Mouse (Mus musculus): ENCODE measurements around the gene Hoxa1. TPM values are rescaled to one million over a fixed set of nuclear protein-coding genes. Genes with fewer than 3 reads are reported as not detected.
A peak's percentile ranks its signal among the peaks of the same experiment; 100 is the strongest.

Gene Hoxa1
- polyA plus RNA-seq, 1 experiment from 2014 or later: 4.1 TPM

DNA sequence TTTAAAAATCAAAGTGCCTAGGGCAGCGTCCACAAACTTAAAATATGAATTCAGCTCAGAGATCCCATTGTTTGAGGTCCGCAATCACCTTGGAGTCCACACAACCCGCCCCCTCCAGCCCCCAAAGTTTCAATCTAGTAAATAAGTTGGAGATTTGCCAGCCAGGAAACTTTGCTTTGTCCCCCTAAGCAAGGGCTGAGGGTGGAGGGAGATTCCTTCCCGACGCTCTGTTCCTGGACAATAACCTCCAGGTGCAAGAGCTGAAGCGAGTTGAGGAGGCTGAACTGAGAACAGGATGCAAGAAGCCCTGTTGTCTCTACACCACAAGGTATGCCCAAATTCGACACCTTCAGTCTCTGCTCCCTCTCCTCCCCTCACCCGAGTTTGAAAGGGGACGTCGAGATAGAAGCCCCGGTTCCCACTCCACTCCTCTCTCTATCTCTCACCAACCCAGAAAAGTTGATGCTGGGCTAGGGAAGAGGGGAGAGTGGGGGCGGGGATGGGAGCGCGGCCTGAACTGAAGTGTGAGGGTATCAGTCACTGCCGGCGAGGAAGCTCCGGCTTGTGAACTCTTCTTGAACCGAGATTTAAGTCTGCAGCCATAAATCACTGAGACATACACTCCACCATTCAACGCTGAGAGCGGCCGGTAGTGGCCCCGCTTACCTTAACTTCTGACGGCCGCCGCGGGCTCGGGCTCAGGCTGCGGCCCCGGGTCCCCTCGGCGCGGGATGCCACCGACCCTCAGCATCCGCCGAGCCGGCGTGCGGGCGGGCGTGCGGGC is 17.0 kb upstream of the Hoxa1 start:
- Histone ChIP-seq H3K4me3 (peak overlapping the region; percentile 62), H3K36me3 (no peaks in the 10 kb centered on the region), H3K4me1 (peaks cover 41% of the 10 kb centered on the region), H3K9me3 (no peaks in the 10 kb centered on the region), H3K27ac (peak overlapping the region; percentile 87), H3K27me3 (ENCODE audit: insufficient read depth, poor library complexity, severe bottlenecking) (peaks cover 100% of the 10 kb centered on the region)
- WGBS: 1% methylated on average over 41 of the region's 41 CpGs
- peak; percentile 78 for DNase-seq (ENCODE audit: low spot score)

GRCm38 (mm10) chr6:52173648-52174047 is 15.5 kb upstream of the Hoxa1 start:
- Histone ChIP-seq H3K4me3 (peak overlapping the region; percentile 62), H3K36me3 (no peaks in the 10 kb centered on the region), H3K9me3 (no peaks in the 10 kb centered on the region), H3K27me3 (ENCODE audit: insufficient read depth, poor library complexity, severe bottlenecking) (peaks cover 99% of the 10 kb centered on the region), H3K4me1 (peaks cover 49% of the 10 kb centered on the region), H3K27ac (0 out of 2 replicates have a peak overlapping the region, but pooled peaks have one; percentile 32)
- 2% methylated on average over 4 of the region's 4 CpGs for WGBS
- no peak for DNase-seq (ENCODE audit: low spot score)

GRCm38 (mm10) chr6:52172501-52172900 is 14.4 kb upstream of the Hoxa1 start:
- Histone ChIP-seq H3K36me3 (no peaks in the 10 kb centered on the region), H3K4me3 (peak overlapping the region; percentile 62), H3K4me1 (peaks cover 50% of the 10 kb centered on the region), H3K27me3 (ENCODE audit: insufficient read depth, poor library complexity, severe bottlenecking) (peaks cover 99% of the 10 kb centered on the region), H3K27ac (peak overlapping the region; percentile 82), H3K9me3 (no peaks in the 10 kb centered on the region)
- peak; percentile 84 for DNase-seq (ENCODE audit: low spot score)
- WGBS: under 1% methylated on average over 35 of the region's 35 CpGs

- H3K4me3 ChIP-seq: peak overlapping the region; percentile 62
- no peaks in the 10 kb centered on the region for H3K36me3 ChIP-seq
- H3K27me3 ChIP-seq (ENCODE audit: insufficient read depth, poor library complexity, severe bottlenecking): peaks cover 99% of the 10 kb centered on the region
- WGBS: 9% methylated on average over 7 of the region's 7 CpGs
- H3K27ac ChIP-seq: peak overlapping the region; percentile 82
- no peak for DNase-seq (ENCODE audit: low spot score)
- peaks cover 47% of the 10 kb centered on the region for H3K4me1 ChIP-seq
- H3K9me3 ChIP-seq: no peaks in the 10 kb centered on the region
These were observed 13.8 kb upstream of the Hoxa1 start for GRCm38 (mm10) chr6:52171938-52172337.

DNA sequence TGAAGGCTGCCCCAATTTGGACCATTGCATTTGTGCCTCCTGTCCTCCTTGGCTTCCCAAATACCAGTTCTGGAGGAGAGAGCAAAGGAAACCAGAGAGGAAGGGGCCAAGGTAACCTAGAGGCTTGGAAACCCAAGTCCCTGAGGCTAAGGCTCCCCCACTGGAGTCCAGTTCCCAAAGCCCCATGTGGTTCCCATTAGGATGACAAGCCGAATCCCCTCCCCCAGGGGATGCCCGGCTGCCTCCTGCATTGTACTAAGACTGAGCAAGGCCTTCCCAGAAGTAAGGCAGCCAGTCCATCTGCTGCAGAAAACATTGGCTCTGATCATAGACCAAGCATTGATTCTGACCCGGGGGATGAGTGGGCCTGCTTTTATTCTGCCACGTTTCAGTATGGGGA is 13.2 kb upstream of the Hoxa1 start:
- Histone ChIP-seq H3K27ac (peak overlapping the region; percentile 82; the same call in 1 of the 2 replicates), H3K4me1 (peaks cover 47% of the 10 kb centered on the region), H3K9me3 (no peaks in the 10 kb centered on the region), H3K27me3 (ENCODE audit: insufficient read depth, poor library complexity, severe bottlenecking) (peaks cover 99% of the 10 kb centered on the region), H3K36me3 (no peaks in the 10 kb centered on the region), H3K4me3 (no peak overlapping the region)
- WGBS: 8% methylated on average over 4 of the region's 4 CpGs
- no peak for DNase-seq (ENCODE audit: low spot score)

DNA sequence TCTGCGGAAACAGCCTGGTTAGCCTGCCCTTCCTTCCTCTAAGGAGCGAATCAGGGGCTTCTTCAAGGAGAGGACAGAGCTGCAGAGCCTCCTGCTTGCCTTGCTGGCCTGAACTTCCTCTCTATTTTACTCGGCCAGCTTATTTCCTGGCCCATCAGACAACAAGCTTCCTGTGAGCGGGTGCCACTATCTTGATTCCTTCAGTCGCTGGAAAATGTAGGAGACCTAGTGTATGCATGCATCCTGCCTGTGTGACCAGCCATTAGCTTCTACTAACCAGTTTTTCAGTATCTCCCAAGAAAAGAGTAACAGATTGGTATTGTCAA is 12.7 kb upstream of the Hoxa1 start:
- peak overlapping the region; percentile 82 for H3K27ac ChIP-seq
- DNase-seq (ENCODE audit: low spot score): no peak
- H3K36me3 ChIP-seq: no peaks in the 10 kb centered on the region
- H3K4me3 ChIP-seq: peak overlapping the region; percentile 45
- peaks cover 99% of the 10 kb centered on the region for H3K27me3 ChIP-seq (ENCODE audit: insufficient read depth, poor library complexity, severe bottlenecking)
- no peaks in the 10 kb centered on the region for H3K9me3 ChIP-seq
- 9% methylated on average over 5 of the region's 5 CpGs for WGBS
- H3K4me1 ChIP-seq: peaks cover 48% of the 10 kb centered on the region

DNA sequence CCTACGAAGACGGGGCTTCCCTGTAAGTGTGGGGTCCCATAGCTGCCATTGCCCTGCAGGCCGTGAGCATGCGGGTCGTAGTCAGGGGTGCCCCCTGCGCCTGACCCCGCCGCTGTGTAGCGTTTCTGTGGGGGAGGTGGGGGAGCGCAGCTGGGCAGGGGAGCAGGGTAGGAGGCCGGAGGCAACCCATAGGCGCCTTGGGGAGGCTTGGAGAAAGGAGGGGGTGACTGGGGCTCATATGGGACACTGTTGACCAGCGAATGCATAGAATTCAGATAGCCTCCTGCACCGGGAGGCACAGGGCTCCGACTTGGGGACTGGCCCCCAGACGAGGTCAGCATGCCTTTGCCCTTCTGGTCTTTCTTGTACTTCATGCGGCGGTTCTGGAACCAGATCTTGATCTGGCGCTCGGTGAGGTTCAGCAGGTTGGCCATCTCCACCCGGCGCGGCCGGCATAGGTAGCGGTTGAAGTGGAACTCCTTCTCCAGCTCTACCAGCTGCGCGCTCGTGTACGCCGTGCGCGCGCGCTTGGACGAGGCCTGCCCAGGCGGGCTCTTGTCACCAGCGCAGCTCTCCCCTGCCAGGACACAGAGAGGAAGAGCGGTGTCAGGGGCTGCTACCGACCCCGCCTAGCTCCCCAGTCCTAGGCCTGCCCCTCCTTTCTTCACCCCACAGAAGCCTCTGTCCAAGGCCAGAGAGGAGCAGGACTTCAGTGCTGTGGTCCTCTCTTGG is 12.2 kb upstream of the Hoxa1 start:
- peak overlapping the region; percentile 82 for H3K27ac ChIP-seq
- WGBS: 3% methylated on average over 40 of the region's 40 CpGs
- H3K9me3 ChIP-seq: no peaks in the 10 kb centered on the region
- H3K4me3 ChIP-seq: peak overlapping the region; percentile 45
- H3K4me1 ChIP-seq: peaks cover 47% of the 10 kb centered on the region
- H3K27me3 ChIP-seq (ENCODE audit: insufficient read depth, poor library complexity, severe bottlenecking): peaks cover 99% of the 10 kb centered on the region
- no peaks in the 10 kb centered on the region for H3K36me3 ChIP-seq
- DNase-seq (ENCODE audit: low spot score): peak; percentile 74

DNA sequence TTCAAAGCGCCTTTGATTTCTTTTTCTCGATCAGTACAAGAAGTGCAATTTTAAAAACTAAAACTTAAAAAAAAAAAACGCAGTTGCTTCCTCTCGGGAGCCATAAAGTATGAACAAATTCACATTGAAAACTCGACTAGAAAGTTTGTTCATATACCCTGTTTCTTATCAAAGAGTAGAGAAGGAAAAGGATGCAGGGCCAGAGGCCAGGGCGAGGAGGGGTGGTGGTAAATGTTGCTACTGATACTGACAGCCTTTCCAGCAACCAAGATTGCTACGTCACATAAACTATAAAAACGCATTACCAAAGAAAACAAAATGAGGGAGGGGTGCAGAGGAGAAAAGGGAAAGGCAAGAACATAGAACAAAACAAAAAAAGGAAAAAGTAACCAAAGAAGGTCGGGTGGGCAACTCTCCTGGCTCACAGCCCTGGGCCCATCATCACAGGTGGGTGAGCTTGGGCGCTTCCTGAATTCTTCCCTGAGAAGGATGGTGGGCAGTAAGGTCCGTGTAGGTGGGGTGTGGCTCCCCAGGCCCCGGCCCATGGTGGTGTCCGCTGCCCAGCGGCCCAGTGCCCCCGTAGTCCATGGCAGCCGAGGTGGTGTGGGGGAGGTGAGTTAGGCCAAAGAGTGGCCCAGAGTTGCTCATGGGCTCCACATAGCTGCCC is 11.5 kb upstream of the Hoxa1 start:
- Histone ChIP-seq H3K36me3 (no peaks in the 10 kb centered on the region), H3K4me3 (peak overlapping the region; percentile 45), H3K27ac (peak overlapping the region; percentile 82), H3K4me1 (peaks cover 44% of the 10 kb centered on the region), H3K9me3 (no peaks in the 10 kb centered on the region), H3K27me3 (ENCODE audit: insufficient read depth, poor library complexity, severe bottlenecking) (peaks cover 99% of the 10 kb centered on the region)
- 8% methylated on average over 16 of the region's 16 CpGs for WGBS
- peak; percentile 73 for DNase-seq (ENCODE audit: low spot score)

GRCm38 (mm10) chr6:52168191-52169055 is 10.3 kb upstream of the Hoxa1 start:
- WGBS: 3% methylated on average over 42 of the region's 42 CpGs

DNA sequence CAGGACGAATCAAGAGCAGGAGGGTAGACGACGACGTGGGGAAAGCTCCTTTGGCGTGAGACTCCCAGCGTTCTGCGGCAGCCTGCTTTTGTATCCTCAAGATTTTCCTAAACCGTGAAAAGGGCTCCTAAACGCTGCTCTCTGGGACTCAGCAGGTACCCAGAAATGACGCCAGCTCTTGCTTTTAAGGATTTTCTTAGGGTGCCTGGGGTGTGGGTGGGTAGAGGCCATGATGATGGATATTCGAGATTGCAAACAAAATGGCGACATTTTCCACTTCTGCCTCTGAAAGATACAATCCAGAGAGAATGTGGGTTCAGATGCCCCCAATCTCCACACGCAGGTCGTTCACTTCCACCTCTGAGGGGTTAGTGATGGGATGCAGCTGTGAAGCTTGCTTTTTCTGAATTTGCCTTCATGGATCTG is 9.6 kb upstream of the Hoxa1 start:
- Histone ChIP-seq H3K9me3 (no peaks in the 10 kb centered on the region), H3K4me3 (peak overlapping the region; percentile 58), H3K27ac (peak overlapping the region; percentile 76), H3K36me3 (no peaks in the 10 kb centered on the region), H3K27me3 (ENCODE audit: insufficient read depth, poor library complexity, severe bottlenecking) (peaks cover 98% of the 10 kb centered on the region), H3K4me1 (peaks cover 52% of the 10 kb centered on the region)
- WGBS: 7% methylated on average over 14 of the region's 14 CpGs
- no peak for DNase-seq (ENCODE audit: low spot score)

More at GRCm38 (mm10) chr6:52168191-52169055, 10.3 kb upstream of the Hoxa1 start:
- Histone ChIP-seq H3K27ac (peak overlapping the region; percentile 76), H3K27me3 (ENCODE audit: insufficient read depth, poor library complexity, severe bottlenecking) (peaks cover 98% of the 10 kb centered on the region), H3K36me3 (no peaks in the 10 kb centered on the region), H3K9me3 (no peaks in the 10 kb centered on the region), H3K4me1 (peaks cover 54% of the 10 kb centered on the region), H3K4me3 (peak overlapping the region; percentile 58)
- no peak for DNase-seq (ENCODE audit: low spot score)

GRCm38 (mm10) chr6:52167176-52167575 is 9.1 kb upstream of the Hoxa1 start:
- H3K4me1 ChIP-seq: peaks cover 46% of the 10 kb centered on the region
- no peaks in the 10 kb centered on the region for H3K9me3 ChIP-seq
- peaks cover 96% of the 10 kb centered on the region for H3K27me3 ChIP-seq (ENCODE audit: insufficient read depth, poor library complexity, severe bottlenecking)
- peak overlapping the region; percentile 58 for H3K4me3 ChIP-seq
- H3K36me3 ChIP-seq: no peaks in the 10 kb centered on the region
- no peak for DNase-seq (ENCODE audit: low spot score)
- H3K27ac ChIP-seq: peak overlapping the region; percentile 76
- 23% methylated on average over 1 of the region's 1 CpGs for WGBS

DNA sequence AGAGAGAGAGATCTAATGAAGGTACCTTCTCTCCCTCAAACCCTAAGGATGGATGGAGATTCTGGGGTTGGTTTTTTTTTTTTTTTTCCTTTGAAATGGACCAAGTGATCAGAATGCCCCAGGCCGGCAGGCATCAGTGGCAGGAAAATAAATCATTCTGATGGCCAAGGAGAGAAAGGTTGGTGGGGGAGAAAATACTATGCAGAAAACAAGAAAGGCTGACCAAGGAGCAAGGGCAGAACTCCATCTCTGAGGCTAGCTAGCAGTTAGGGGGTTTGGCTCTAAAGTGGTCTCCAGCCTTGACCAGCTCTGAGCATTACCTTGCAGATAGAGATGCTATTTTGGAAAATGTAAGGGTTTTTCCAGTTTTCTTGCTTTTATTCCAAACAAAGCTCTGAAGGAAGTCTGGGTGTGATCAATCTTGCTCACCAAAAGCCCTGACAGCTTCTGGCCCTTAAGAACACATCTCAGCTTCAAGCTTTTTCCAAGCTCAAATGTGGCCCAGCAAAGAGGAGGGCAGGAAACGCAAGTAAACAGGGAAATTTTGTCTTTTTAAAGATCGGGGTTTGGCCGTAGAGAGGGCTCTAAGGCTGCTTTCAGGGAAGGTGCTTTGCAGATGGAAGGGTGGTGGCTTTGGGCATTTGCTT is 8.4 kb upstream of the Hoxa1 start:
- DNase-seq (ENCODE audit: low spot score): no peak
- no peaks in the 10 kb centered on the region for H3K36me3 ChIP-seq
- H3K4me1 ChIP-seq: peaks cover 40% of the 10 kb centered on the region
- H3K27me3 ChIP-seq (ENCODE audit: insufficient read depth, poor library complexity, severe bottlenecking): peaks cover 96% of the 10 kb centered on the region
- peak overlapping the region; percentile 88; the same call in 1 of the 2 replicates for H3K27ac ChIP-seq
- H3K4me3 ChIP-seq: peak overlapping the region; percentile 58
- no peaks in the 10 kb centered on the region for H3K9me3 ChIP-seq
- 4% methylated on average over 4 of the region's 4 CpGs for WGBS

Data from heart, embryonic 10.5 days (tissue).